Mouse (Mus musculus): ENCODE results near the gene Rgs13. TPM values are rescaled to one million over a fixed set of nuclear protein-coding genes. Genes with fewer than 3 reads are reported as not detected.

Gene Rgs13
- polyA plus RNA-seq, 1 experiment from 2014 or later = 1.5 TPM

GRCm38 (mm10) chr1:144179559-144179958 is 2.4 kb upstream of the Rgs13 start:
- Histone ChIP-seq H3K36me3 (no peaks in the 10 kb centered on the region), H3K27me3 (ENCODE audit: low read depth, poor library complexity, severe bottlenecking) (0 out of 2 replicates have a peak, but pooled peaks cover 9% of the 10 kb centered on the region), H3K4me1 (peaks cover 24% of the 10 kb centered on the region), H3K27ac (replicated peaks) (no peak overlapping the region), H3K9me3 (replicated peaks) (no peaks in the 10 kb centered on the region), H3K4me3 (no peak overlapping the region)
- DNase-seq (ENCODE audit: low spot score) = no peak
- WGBS = 86% methylated on average over 4 of the region's 4 CpGs

GRCm38 (mm10) chr1:144178281-144178957 is 1.2 kb upstream of the Rgs13 start:
- 71% methylated on average over 9 of the region's 9 CpGs for WGBS
- Histone ChIP-seq H3K36me3 (no peaks in the 10 kb centered on the region), H3K4me1 (peaks cover 24% of the 10 kb centered on the region), H3K27ac (replicated peaks) (0 out of 2 replicates have a peak overlapping the region, but pooled peaks have one; percentile 4), H3K9me3 (replicated peaks) (no peaks in the 10 kb centered on the region), H3K4me3 (no peak overlapping the region), H3K27me3 (ENCODE audit: low read depth, poor library complexity, severe bottlenecking) (0 out of 2 replicates have a peak, but pooled peaks cover 9% of the 10 kb centered on the region)
- no peak for DNase-seq (ENCODE audit: low spot score)

GRCm38 (mm10) chr1:144177620-144178019 is 448 bp upstream of the Rgs13 start:
- Histone ChIP-seq H3K27me3 (ENCODE audit: low read depth, poor library complexity, severe bottlenecking) (0 out of 2 replicates have a peak, but pooled peaks cover 9% of the 10 kb centered on the region), H3K27ac (replicated peaks) (no peak overlapping the region; the same call in 1 of the 2 replicates), H3K4me1 (peaks cover 24% of the 10 kb centered on the region), H3K36me3 (no peaks in the 10 kb centered on the region), H3K9me3 (replicated peaks) (no peaks in the 10 kb centered on the region), H3K4me3 (no peak overlapping the region)
- no peak for DNase-seq (ENCODE audit: low spot score)

- Histone ChIP-seq H3K27ac (replicated peaks) (no peak overlapping the region), H3K4me3 (no peak overlapping the region), H3K36me3 (no peaks in the 10 kb centered on the region), H3K27me3 (ENCODE audit: low read depth, poor library complexity, severe bottlenecking) (0 out of 2 replicates have a peak, but pooled peaks cover 9% of the 10 kb centered on the region), H3K9me3 (replicated peaks) (no peaks in the 10 kb centered on the region), H3K4me1 (peaks cover 24% of the 10 kb centered on the region)
- 92% methylated on average over 6 of the region's 6 CpGs for WGBS
- no peak for DNase-seq (ENCODE audit: low spot score)
Measured at GRCm38 (mm10) chr1:144174760-144175159, 2.4 kb downstream of the Rgs13 start.

- no peak for DNase-seq (ENCODE audit: low spot score)
- Histone ChIP-seq H3K4me3 (no peak overlapping the region), H3K36me3 (no peaks in the 10 kb centered on the region), H3K4me1 (peaks cover 23% of the 10 kb centered on the region), H3K27ac (replicated peaks) (no peak overlapping the region), H3K27me3 (ENCODE audit: low read depth, poor library complexity, severe bottlenecking) (0 out of 2 replicates have a peak, but pooled peaks cover 2% of the 10 kb centered on the region), H3K9me3 (replicated peaks) (no peaks in the 10 kb centered on the region)
- WGBS = 75% methylated on average over 2 of the region's 2 CpGs
Measured at GRCm38 (mm10) chr1:144173568-144174036, 3.6 kb downstream of the Rgs13 start.

- Histone ChIP-seq H3K27ac (replicated peaks) (no peak overlapping the region), H3K9me3 (replicated peaks) (no peaks in the 10 kb centered on the region), H3K27me3 (ENCODE audit: low read depth, poor library complexity, severe bottlenecking) (no peaks in the 10 kb centered on the region), H3K4me3 (no peak overlapping the region), H3K4me1 (no peaks in the 10 kb centered on the region), H3K36me3 (no peaks in the 10 kb centered on the region)
- DNase-seq (ENCODE audit: low spot score) = no peak
- 79% methylated on average over 4 of the region's 4 CpGs for WGBS
Measured at GRCm38 (mm10) chr1:144168921-144169320, 8.3 kb downstream of the Rgs13 start.

- Histone ChIP-seq H3K27ac (replicated peaks) (no peak overlapping the region), H3K27me3 (ENCODE audit: low read depth, poor library complexity, severe bottlenecking) (no peaks in the 10 kb centered on the region), H3K36me3 (no peaks in the 10 kb centered on the region), H3K4me3 (no peak overlapping the region), H3K9me3 (replicated peaks) (no peaks in the 10 kb centered on the region), H3K4me1 (no peaks in the 10 kb centered on the region)
- no peak for DNase-seq (ENCODE audit: low spot score)
- WGBS = 82% methylated on average over 1 of the region's 1 CpGs
Measured at GRCm38 (mm10) chr1:144167761-144168160, 9.4 kb downstream of the Rgs13 start.

- WGBS = 86% methylated on average over 5 of the region's 5 CpGs
Measured at GRCm38 (mm10) chr1:144166897-144167296, 10.3 kb downstream of the Rgs13 start.

GRCm38 (mm10) chr1:144166275-144166674 is 10.9 kb downstream of the Rgs13 start:
- WGBS = 96% methylated on average over 2 of the region's 2 CpGs
- Histone ChIP-seq H3K4me1 (no peaks in the 10 kb centered on the region), H3K4me3 (no peak overlapping the region), H3K27ac (replicated peaks) (no peak overlapping the region), H3K9me3 (replicated peaks) (no peaks in the 10 kb centered on the region), H3K36me3 (no peaks in the 10 kb centered on the region), H3K27me3 (ENCODE audit: low read depth, poor library complexity, severe bottlenecking) (no peaks in the 10 kb centered on the region)
- DNase-seq (ENCODE audit: low spot score) = no peak

More at GRCm38 (mm10) chr1:144166897-144167296, 10.3 kb downstream of the Rgs13 start:
- no peaks in the 10 kb centered on the region for H3K9me3 ChIP-seq (replicated peaks)
- H3K4me1 ChIP-seq = no peaks in the 10 kb centered on the region
- no peaks in the 10 kb centered on the region for H3K27me3 ChIP-seq (ENCODE audit: low read depth, poor library complexity, severe bottlenecking)
- no peak for DNase-seq (ENCODE audit: low spot score)
- no peaks in the 10 kb centered on the region for H3K36me3 ChIP-seq
- no peak overlapping the region for H3K4me3 ChIP-seq
- no peak overlapping the region for H3K27ac ChIP-seq (replicated peaks)

- Histone ChIP-seq H3K27ac (replicated peaks) (no peak overlapping the region), H3K4me1 (no peaks in the 10 kb centered on the region), H3K9me3 (replicated peaks) (no peaks in the 10 kb centered on the region), H3K4me3 (no peak overlapping the region), H3K36me3 (no peaks in the 10 kb centered on the region), H3K27me3 (ENCODE audit: low read depth, poor library complexity, severe bottlenecking) (no peaks in the 10 kb centered on the region)
- DNase-seq (ENCODE audit: low spot score) = no peak
- whole genome bisulfite sequencing = 71% methylated on average over 1 of the region's 1 CpGs
Measured at GRCm38 (mm10) chr1:144152526-144152925, 24.6 kb downstream of the Rgs13 start.

- H3K36me3 ChIP-seq = no peaks in the 10 kb centered on the region
- H3K27ac ChIP-seq (replicated peaks) = no peak overlapping the region
- H3K4me3 ChIP-seq = no peak overlapping the region
- H3K9me3 ChIP-seq (replicated peaks) = no peaks in the 10 kb centered on the region
- 95% methylated on average over 1 of the region's 1 CpGs for WGBS
- no peaks in the 10 kb centered on the region for H3K27me3 ChIP-seq (ENCODE audit: low read depth, poor library complexity, severe bottlenecking)
- DNase-seq (ENCODE audit: low spot score) = no peak
- H3K4me1 ChIP-seq = no peaks in the 10 kb centered on the region
Measured at GRCm38 (mm10) chr1:144152184-144152525, 25.0 kb downstream of the Rgs13 start.

GRCm38 (mm10) chr1:144151401-144152183 is 25.6 kb downstream of the Rgs13 start:
- Histone ChIP-seq H3K4me1 (no peaks in the 10 kb centered on the region), H3K27ac (replicated peaks) (no peak overlapping the region), H3K36me3 (no peaks in the 10 kb centered on the region), H3K9me3 (replicated peaks) (no peaks in the 10 kb centered on the region), H3K27me3 (ENCODE audit: low read depth, poor library complexity, severe bottlenecking) (no peaks in the 10 kb centered on the region), H3K4me3 (no peak overlapping the region)
- WGBS = 88% methylated on average over 5 of the region's 5 CpGs
- DNase-seq (ENCODE audit: low spot score) = no peak

GRCm38 (mm10) chr1:144149997-144150396 is 27.2 kb downstream of the Rgs13 start:
- Histone ChIP-seq H3K27ac (replicated peaks) (no peak overlapping the region), H3K9me3 (replicated peaks) (no peaks in the 10 kb centered on the region), H3K4me3 (no peak overlapping the region), H3K4me1 (no peaks in the 10 kb centered on the region), H3K27me3 (ENCODE audit: low read depth, poor library complexity, severe bottlenecking) (no peaks in the 10 kb centered on the region), H3K36me3 (no peaks in the 10 kb centered on the region)
- WGBS = 86% methylated on average over 3 of the region's 3 CpGs
- DNase-seq (ENCODE audit: low spot score) = no peak

Data from midbrain, embryonic 10.5 days (tissue).